Mouse (Mus musculus) limb, embryonic 12.5 days (tissue): Measurements from ENCODE around the gene Dnajb1. TPM values are rescaled to one million over a fixed set of nuclear protein-coding genes. Genes with fewer than 3 reads are reported as not detected.

Experiments used
- ATAC-seq: fragments of 200-750 bp; cut with Nextera tagmentation; 2 replicates; pipeline ENCODE4 v1.8.0; 2017; ENCODE audit warnings: low read depth, moderate TSS enrichment; ENCODE audit not compliant: insufficient number of reproducible peaks, insufficient read depth, low FRiP score, low TSS enrichment
- H3K27ac ChIP-seq: fragments of 300-500 bp; sonication (generic); 2 replicates; pipeline ENCODE4 v1.5.1; 2016; ENCODE audit warnings: mild to moderate bottlenecking, moderate library complexity
- H3K27me3 ChIP-seq: fragments of 300-500 bp; sonication (generic); 2 replicates; pipeline ENCODE4 v1.6.1; 2016; ENCODE audit warnings: mild to moderate bottlenecking, moderate library complexity
- H3K36me3 ChIP-seq: fragments of 300-500 bp; sonication (generic); 2 replicates; pipeline ENCODE4 v1.6.1; 2016; ENCODE audit warnings: mild to moderate bottlenecking, moderate library complexity
- H3K4me1 ChIP-seq: fragments of 300-500 bp; sonication (generic); replicated peaks from 2 replicates; pipeline ENCODE4 v1.6.1; 2016
- H3K4me2 ChIP-seq: fragments of 300-500 bp; sonication (generic); 2 replicates; pipeline ENCODE4 v1.6.1; 2016; ENCODE audit warnings: mild to moderate bottlenecking, moderate library complexity
- H3K4me3 ChIP-seq: fragments of 300-500 bp; sonication (generic); replicated peaks from 2 replicates; pipeline ENCODE4 v1.5.1; 2016; ENCODE audit warnings: mild to moderate bottlenecking
- H3K9ac ChIP-seq: fragments of 300-500 bp; sonication (generic); replicated peaks from 2 replicates; pipeline ENCODE4 v1.6.1; 2016; ENCODE audit warnings: mild to moderate bottlenecking, moderate library complexity
- H3K9me3 ChIP-seq: fragments of 300-500 bp; sonication (generic); 2 replicates; pipeline ENCODE4 v1.6.1; 2016; ENCODE audit warnings: mild to moderate bottlenecking, moderate library complexity
- WGBS: fragments of 180-500 bp; shearing (Covaris S2); methylation state at CpG from one replicate; pipeline ENCODE4 v1.1.7; 2016; 5-methylcytosine and 5-hydroxymethylcytosine counted together
- polyA plus RNA-seq: library from polyadenylated mRNA; unstranded; fragments of >200 nt; fragmentation: Nextera tagmentation; extraction: Ambion mirVana; gene quantifications from 2 replicates; pipeline ENCODE4 v1.2.1, GENCODE M21; 2016

Dnajb1 gene
- 68.4 and 72.8 TPM in 2 replicates for polyA plus RNA-seq

DNA sequence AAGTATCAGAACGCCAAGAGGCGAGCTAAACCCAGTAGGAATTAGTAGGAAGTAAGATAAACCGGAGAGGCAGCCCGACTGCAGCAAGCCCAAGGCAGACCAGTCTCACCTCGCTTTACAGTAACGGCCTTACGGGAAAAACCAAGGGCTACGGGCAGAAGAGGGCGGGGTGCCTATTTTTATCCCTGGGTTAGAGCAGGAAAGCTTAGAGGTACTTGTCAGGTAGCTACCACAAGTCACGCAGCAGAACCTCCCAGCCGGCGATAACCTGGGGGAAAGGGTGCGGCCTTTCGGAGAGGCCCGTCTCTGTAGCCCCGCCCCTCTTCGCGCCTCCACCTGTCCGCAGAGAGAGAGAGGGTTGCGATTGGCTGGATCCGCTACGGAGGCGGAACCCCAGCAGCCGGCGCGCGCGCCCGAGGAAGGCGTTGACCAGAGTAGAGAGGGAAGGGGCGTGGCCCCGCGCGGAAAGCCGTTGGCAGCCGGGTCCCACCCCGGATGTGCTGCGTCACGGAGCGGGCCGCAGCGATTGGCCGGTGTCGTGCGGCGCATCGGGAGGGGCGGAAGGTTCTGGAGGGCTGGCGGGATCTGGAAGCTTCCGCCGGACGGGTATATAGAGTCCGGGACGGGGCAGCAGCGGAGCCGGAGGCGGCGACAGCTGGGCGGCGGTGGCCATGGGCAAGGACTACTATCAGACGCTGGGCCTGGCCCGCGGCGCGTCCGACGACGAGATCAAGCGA, at the start of gene Dnajb1, which contains the start of gene Tecr:
TSS of gene Dnajb1 (plus strand) at position 533 of the 737 bp plus-strand sequence.
TSS of gene Tecr (minus strand) at position 311 of the 737 bp plus-strand sequence.
- Histone ChIP-seq H3K4me2 (peak within 1 kb of the TSS; percentile 77), H3K27me3 (no peaks in the 10 kb centered on the region), H3K36me3 (peaks cover 33% of the 10 kb centered on the region), H3K27ac (peak within 1 kb of the TSS; percentile 97), H3K4me3 (peak within 1 kb of the TSS; percentile 75), H3K9ac (peak within 1 kb of the TSS; percentile 88), H3K4me1 (peaks cover 20% of the 10 kb centered on the region), H3K9me3 (no peaks in the 10 kb centered on the region)
- WGBS = under 1% methylated on average over 69 of the region's 69 CpGs
- peak; percentile 97 for ATAC-seq

DNA sequence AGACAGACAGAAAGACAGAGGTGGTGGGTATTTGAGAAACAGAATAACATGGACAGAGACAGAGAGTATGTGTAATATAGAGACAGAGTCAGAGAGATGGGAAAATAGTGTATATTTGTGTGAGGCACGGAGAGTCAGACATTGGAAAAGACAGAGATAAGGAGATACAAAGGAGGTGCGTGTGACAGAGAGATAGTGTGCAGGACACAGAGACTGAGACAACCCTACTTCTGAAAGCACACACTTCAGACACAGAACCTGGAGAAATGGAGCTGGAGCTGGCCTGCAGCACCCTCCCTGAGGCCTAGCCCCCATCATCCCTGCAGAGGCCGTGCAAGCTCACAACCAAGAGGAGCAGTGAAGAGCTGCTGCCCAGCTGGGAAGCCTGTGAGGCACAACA, 45.3 kb upstream of the Dnajb1 start:
- Histone ChIP-seq H3K36me3 (no peaks in the 10 kb centered on the region), H3K27ac (no peak overlapping the region), H3K4me2 (no peak overlapping the region), H3K9me3 (no peaks in the 10 kb centered on the region), H3K27me3 (no peaks in the 10 kb centered on the region), H3K9ac (no peak overlapping the region), H3K4me1 (peaks cover 6% of the 10 kb centered on the region), H3K4me3 (no peak overlapping the region)
- WGBS = 80% methylated on average over 3 of the region's 3 CpGs
- no peak for ATAC-seq

DNA sequence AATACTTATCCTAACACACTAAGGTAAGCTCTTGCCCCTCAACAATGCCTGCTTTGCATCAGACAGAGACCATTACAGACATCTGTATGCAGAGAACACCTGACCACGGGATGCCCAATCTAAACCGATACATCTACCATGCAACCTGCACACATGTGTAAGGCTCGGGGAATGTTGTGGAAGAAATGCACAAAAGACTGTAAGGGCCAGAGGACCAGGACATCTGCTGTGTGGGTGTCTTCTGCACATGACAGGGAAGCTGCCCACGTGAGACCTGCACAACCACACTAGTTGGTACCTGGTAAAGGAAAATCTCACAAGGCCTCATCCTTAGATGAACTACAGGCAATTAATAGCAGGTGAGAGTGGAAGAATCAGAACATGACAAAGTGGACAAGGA, 44.7 kb upstream of the Dnajb1 start:
- no peak overlapping the region for H3K4me2 ChIP-seq
- WGBS = 71% methylated on average over 4 of the region's 4 CpGs
- H3K4me1 ChIP-seq = peaks cover 11% of the 10 kb centered on the region
- no peaks in the 10 kb centered on the region for H3K9me3 ChIP-seq
- 0 out of 2 replicates have a peak overlapping the region, but pooled peaks have one; percentile 23 for H3K9ac ChIP-seq
- H3K4me3 ChIP-seq = no peak overlapping the region
- no peak for ATAC-seq
- H3K27ac ChIP-seq = no peak overlapping the region
- H3K27me3 ChIP-seq = no peaks in the 10 kb centered on the region
- H3K36me3 ChIP-seq = no peaks in the 10 kb centered on the region

- Histone ChIP-seq H3K4me3 (no peak overlapping the region; the same call in 1 of the 2 replicates), H3K4me2 (no peak overlapping the region; the same call in 1 of the 2 replicates), H3K27ac (no peak overlapping the region)
Measured at GRCm38 (mm10) chr8:83565731-83566375, 42.1 kb upstream of the Dnajb1 start.

DNA sequence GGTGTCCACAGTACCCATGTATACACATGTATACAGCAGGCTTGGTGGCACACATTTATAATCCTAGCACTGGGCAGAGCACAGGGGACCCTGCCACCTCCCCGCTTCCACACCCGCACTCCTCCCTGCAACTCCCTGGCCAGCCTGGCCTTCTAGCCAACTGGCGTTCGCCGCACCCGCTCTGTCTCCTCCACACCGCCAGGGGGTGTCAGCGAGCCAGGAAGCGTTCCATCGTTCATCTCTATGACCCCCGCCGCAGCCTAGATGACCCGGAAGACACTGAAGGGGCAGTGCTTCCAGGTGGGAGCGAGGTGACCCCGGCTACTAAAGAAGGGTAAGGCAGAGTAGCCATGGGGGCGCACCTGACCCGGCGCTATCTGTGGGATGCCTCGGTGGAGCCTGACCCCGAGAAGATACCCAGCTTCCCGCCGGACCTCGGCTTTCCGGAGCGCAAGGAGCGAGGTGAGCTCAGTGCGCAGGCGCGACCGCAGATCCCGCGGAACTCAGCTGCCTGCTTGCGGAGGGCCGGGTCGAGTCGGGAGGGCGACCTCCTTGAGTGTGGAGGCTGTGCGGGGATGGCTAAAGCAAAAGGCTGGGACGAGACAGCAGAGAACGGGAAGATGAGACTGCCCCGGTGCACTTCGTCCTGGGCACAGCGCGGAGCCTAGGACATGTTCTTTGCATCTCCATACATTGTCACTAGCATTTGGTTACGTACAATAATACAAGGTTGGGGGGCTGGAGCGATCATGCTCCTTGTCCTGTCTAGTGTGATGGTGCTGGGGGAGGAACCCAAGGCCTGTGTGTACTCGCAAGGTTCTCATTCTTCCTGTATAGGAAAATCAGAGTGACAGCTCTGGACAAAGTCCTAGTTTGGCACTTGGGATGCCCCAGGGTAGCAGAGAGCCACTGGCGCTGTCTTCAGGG, 41.3 kb upstream of the Dnajb1 start, which contains the start of gene Ndufb7:
TSS of gene Ndufb7 (plus strand) at position 203 of the 927 bp plus-strand sequence.
- no peaks in the 10 kb centered on the region for H3K9me3 ChIP-seq
- H3K9ac ChIP-seq = peak within 1 kb of the TSS; percentile 77
- H3K4me3 ChIP-seq = peak within 1 kb of the TSS; percentile 68
- peaks cover 14% of the 10 kb centered on the region for H3K4me1 ChIP-seq
- H3K27ac ChIP-seq = peak within 1 kb of the TSS; percentile 59; the same call in 1 of the 2 replicates
- H3K4me2 ChIP-seq = peak within 1 kb of the TSS; percentile 93
- H3K27me3 ChIP-seq = no peaks in the 10 kb centered on the region
- peak; percentile 84 for ATAC-seq
- peaks cover 23% of the 10 kb centered on the region for H3K36me3 ChIP-seq
- WGBS = under 1% methylated on average over 48 of the region's 48 CpGs

More at GRCm38 (mm10) chr8:83565731-83566375, 42.1 kb upstream of the Dnajb1 start:
- Histone ChIP-seq H3K27me3 (no peaks in the 10 kb centered on the region), H3K4me1 (peaks cover 14% of the 10 kb centered on the region), H3K9me3 (no peaks in the 10 kb centered on the region), H3K36me3 (peaks cover 15% of the 10 kb centered on the region), H3K9ac (no peak overlapping the region)
- no peak for ATAC-seq
- WGBS = 74% methylated on average over 9 of the region's 9 CpGs

DNA sequence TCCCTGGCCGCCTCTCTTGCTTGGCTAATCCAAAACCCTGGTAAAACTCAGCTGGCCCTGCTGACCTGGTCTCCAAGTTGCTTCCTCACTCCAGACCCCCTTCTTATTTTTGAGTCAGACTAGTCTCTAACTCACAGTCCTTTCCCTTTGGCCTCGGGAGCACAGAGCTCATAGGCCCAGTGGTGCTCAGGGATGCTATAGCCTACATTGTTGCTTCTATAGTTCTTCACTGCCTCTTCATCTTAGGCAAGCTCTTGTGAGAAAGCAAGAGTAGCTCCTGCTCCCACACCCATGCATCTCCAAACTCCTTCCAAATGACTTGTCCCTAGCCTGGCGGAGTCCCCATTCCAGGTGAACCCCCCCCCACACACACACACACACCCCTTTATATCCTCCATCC, 40.3 kb upstream of the Dnajb1 start:
- Histone ChIP-seq H3K9ac (peak overlapping the region; percentile 77), H3K27ac (no peak overlapping the region), H3K4me1 (peaks cover 14% of the 10 kb centered on the region), H3K27me3 (no peaks in the 10 kb centered on the region), H3K4me3 (peak overlapping the region; percentile 68), H3K9me3 (no peaks in the 10 kb centered on the region), H3K4me2 (peak overlapping the region; percentile 93), H3K36me3 (peaks cover 32% of the 10 kb centered on the region)
- ATAC-seq = no peak
- WGBS = 51% methylated on average over 3 of the region's 3 CpGs

DNA sequence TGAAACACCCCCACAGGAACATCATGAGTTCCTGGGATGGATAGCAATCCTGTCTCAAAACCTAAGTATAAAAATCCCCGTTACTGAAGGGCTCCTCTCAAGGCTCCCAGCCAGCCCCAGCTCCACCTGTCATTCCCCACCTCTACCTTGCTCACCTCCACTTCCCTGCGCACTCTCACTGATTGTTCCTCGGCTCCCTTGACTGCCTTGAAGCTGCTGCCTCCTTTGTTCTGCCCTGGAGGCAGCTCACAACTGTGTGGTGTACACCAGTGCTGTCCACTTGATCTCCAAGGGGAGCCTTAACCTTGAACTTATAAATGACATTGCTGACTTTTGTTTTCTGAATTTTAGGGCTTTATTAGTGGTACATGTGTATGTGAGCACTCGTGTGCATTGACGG, 39.9 kb upstream of the Dnajb1 start:
- WGBS = 68% methylated on average over 5 of the region's 5 CpGs
- Histone ChIP-seq H3K4me3 (no peak overlapping the region), H3K27me3 (no peaks in the 10 kb centered on the region), H3K4me1 (peaks cover 14% of the 10 kb centered on the region), H3K9ac (peak overlapping the region; percentile 77), H3K9me3 (no peaks in the 10 kb centered on the region), H3K36me3 (peaks cover 37% of the 10 kb centered on the region), H3K4me2 (peak overlapping the region; percentile 93), H3K27ac (no peak overlapping the region)
- ATAC-seq = no peak

DNA sequence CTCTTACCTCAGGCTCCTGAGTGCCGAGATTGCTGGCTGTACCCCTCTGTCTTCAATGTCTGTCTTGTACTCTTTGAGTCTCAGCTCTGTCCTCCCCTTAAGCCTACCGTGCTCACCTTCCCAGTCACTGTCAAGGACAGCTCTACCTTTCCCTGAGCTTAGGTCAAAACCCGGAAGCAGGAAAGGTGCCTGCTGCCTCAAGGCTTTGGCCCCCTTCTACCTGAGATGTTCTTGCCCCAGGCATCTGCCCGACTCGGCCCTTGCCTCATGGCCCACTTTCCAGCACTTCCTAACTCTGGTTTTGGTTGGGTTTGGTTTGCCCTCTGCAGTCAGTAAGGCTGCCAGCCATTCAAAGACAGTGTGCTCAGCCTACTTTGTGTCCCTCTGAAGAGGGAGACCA, 39.2 kb upstream of the Dnajb1 start:
- Histone ChIP-seq H3K4me2 (no peak overlapping the region), H3K27ac (no peak overlapping the region), H3K4me3 (no peak overlapping the region), H3K4me1 (peaks cover 14% of the 10 kb centered on the region), H3K9me3 (no peaks in the 10 kb centered on the region), H3K36me3 (peaks cover 43% of the 10 kb centered on the region), H3K9ac (no peak overlapping the region), H3K27me3 (no peaks in the 10 kb centered on the region)
- ATAC-seq = no peak
- WGBS = 78% methylated on average over 5 of the region's 5 CpGs

DNA sequence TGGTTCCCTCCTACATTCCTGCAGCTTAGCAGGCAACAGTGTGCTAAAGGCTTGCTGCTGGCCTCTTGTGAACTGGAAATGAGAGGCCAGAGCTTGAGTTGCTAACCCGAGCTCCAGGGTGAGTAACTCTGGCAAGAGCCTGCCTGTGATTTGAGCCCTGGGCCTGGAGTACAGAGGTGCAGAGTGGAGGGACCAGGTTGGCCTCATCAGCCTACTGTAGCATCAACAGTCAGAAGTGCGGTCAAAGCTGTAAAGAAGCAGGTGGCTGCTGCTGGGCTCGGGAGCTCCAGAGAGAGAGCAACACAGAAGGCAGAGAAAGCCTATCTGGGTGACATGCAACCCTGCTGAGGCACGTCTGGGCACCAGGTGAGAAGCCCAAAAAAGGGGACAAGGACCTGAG, 38.8 kb upstream of the Dnajb1 start:
- 83% methylated on average over 4 of the region's 4 CpGs for WGBS
- H3K4me2 ChIP-seq = no peak overlapping the region
- H3K27ac ChIP-seq = no peak overlapping the region
- ATAC-seq = no peak
- H3K27me3 ChIP-seq = no peaks in the 10 kb centered on the region
- H3K9ac ChIP-seq = no peak overlapping the region
- peaks cover 14% of the 10 kb centered on the region for H3K4me1 ChIP-seq
- H3K9me3 ChIP-seq = no peaks in the 10 kb centered on the region
- H3K36me3 ChIP-seq = peaks cover 47% of the 10 kb centered on the region
- no peak overlapping the region for H3K4me3 ChIP-seq

DNA sequence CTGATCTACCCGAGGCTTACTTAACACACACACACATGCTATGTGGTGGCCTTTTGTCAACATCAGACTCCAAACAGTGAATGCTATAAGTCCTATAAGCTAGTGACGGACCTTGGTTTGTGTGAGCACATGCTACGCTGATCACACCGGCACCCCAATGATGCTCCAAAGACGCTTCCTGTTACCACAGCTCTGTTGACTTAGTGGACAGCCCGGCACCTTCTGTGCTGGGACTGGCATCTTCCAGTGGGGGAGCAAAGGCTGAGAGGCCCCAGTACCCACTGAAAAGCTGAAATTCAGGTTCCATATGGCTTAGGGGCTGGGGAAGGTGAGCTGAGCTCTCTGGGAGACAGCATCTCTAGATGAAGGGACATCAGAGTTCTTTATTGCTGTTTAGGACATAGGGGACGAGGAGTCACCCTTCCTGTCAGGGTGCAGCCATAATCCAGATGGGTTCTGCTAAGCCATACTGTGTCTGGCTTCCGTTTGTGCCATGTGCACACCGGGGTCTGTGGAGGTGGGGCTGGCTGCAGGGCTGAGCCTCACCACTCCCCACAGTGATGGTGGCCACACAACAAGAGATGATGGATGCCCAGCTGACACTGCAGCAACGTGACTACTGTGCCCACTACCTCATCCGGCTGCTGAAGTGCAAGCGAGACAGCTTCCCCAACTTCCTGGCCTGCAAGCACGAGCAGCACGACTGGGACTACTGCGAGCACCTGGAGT, 37.6 kb upstream of the Dnajb1 start:
- Histone ChIP-seq H3K9ac (no peak overlapping the region), H3K27ac (no peak overlapping the region), H3K9me3 (no peaks in the 10 kb centered on the region), H3K4me3 (no peak overlapping the region), H3K4me1 (peaks cover 22% of the 10 kb centered on the region), H3K4me2 (no peak overlapping the region), H3K27me3 (no peaks in the 10 kb centered on the region), H3K36me3 (peaks cover 55% of the 10 kb centered on the region)
- no peak for ATAC-seq
- 86% methylated on average over 15 of the region's 15 CpGs for WGBS
